In the genomic region with DNA sequence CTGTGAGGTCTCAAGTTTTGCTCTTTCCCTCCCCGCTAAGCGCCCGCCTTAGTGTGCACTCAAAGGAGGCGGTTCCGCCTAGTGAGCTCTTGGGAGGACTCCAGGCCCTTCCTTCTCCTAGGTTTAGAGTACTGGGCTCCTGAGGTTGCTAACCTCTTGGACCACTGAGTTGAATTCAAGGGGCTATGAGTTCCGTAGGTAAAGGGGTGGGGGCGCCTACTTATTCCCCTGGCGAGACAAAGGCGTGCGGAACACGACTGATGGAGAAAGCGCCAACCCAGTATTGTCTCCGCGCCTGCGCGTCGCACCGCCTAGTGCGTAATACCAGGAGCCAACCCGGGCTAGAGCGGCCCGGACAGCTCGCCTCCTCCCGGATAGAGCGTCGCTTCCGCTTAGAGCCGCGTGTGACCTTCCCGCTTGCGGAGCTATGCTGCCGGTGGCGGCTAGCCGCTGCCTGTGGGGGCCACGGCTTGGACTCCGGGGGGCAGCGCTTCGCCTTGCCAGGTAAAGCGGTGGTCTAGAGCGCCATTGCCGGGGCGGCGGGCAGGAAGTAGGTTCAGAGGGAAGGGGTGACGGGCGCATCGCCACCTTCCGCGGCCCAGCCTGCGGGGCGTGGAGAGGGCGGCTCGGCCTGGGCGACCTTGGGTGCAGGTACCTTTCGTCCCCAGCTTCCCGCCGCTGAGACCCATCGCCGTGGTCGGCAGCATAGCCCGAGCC, we compare ENCODE assay signal across 8 mouse cellular contexts. TPM values are rescaled to one million over a fixed set of nuclear protein-coding genes. Genes with fewer than 3 reads are reported as not detected.
DNase-seq lines count a peak whose midpoint lies in the region; ATAC-seq and TF ChIP-seq lines count a peak whose summit lies in the region.

A gene (plus strand): TSS at position 349 of the 717 bp plus-strand sequence.

- TF ChIP-seq POLR2A in cortical plate, adult 2 months (IDR thresholded peaks at IDR 0.05; ENCODE audit: extremely low read depth, insufficient read depth, low read length), result peak; percentile 58; the same call in 1 of the 2 replicates

- H3K4me1 ChIP-seq in cortical plate, adult 2 months (ENCODE audit: control insufficient read depth, insufficient read depth, low read length), result peaks cover 4% of the 10 kb centered on the region; the same call in 1 of the 2 replicates

- peak; percentile 94 for ATAC-seq in activated CD4-positive, CD25-positive, alpha-beta regulatory T cell, adult 4 months
- ATAC-seq in megakaryocyte progenitor cell, adult 5-6 weeks (replicated peaks; ENCODE audit: poor library complexity), result peak; percentile 83

- peak within 1 kb of the TSS; percentile 42; the same call in 1 of the 2 replicates for H3K27ac ChIP-seq in cortical plate, adult 2 months (ENCODE audit: insufficient read depth, low read length)

- no peak for TF ChIP-seq CTCF in cortical plate, adult 2 months (IDR thresholded peaks at IDR 0.05; ENCODE audit: extremely low read depth, insufficient read depth, low read length)

- peak; percentile 84 for DNase-seq in gastrocnemius, postnatal 10 days
- peak; percentile 95 for DNase-seq in induced T-regulatory cell, adult 2 months (ENCODE audit: low read depth)
- DNase-seq in left cerebral cortex, adult 9 months (ENCODE audit: low spot score in 2 of 2), result peak; percentile 76 to 86
- peak; percentile 88 for DNase-seq in right cerebral cortex, postnatal 14 days
- DNase-seq in urinary bladder, postnatal 36 days (ENCODE audit: low spot score in 2 of 2), result peak; percentile 82 to 87

- H3K4me3 ChIP-seq in cortical plate, adult 2 months (ENCODE audit: insufficient read depth, low read length), result peak within 1 kb of the TSS; percentile 90

RNA-seq across cellular contexts. Expression of the gene that starts here (rescaled TPM):
- 10 to 100 TPM; 73.5 to 74.7 TPM for polyA plus RNA-seq in activated CD4-positive, CD25-positive, alpha-beta regulatory T cell, adult 4 months (2017; shearing (Covaris generic))
- polyA plus RNA-seq in cortical plate, adult 2 months (2012; rRNA removed), result 96.3 and 96.6 TPM in 2 replicates
- total RNA-seq in gastrocnemius, postnatal 10 days (2021), result 100 to 1,000 TPM; 121 to 147 TPM
- total RNA-seq in megakaryocyte progenitor cell, adult 5-6 weeks (2015), result 107 and 121 TPM in 2 replicates
- total RNA-seq in megakaryocyte progenitor cell, adult 5-6 weeks (2017), result 136 and 142 TPM in 2 replicates

Comparison
In these comparisons a context has a peak if more than half of its experiments do, and no peak if none do; other contexts are left out.
1. Peak in every context shown above with its lines: DNase-seq, ATAC-seq, H3K4me3 ChIP-seq and H3K27ac ChIP-seq.